Mouse (Mus musculus) granulocyte monocyte progenitor cell, adult 5-6 weeks (primary cell): ENCODE measurements around the gene Ibsp. TPM values are rescaled to one million over a fixed set of nuclear protein-coding genes. Genes with fewer than 3 reads are reported as not detected.

Source experiments
- ATAC-seq: replicated peaks from 2 replicates; pipeline ENCODE4 v1.8.0; 2016; ENCODE audit warnings: mild to moderate bottlenecking, moderate TSS enrichment, inconsistent platforms; ENCODE audit not compliant: poor library complexity, severe bottlenecking
- total RNA-seq, 2 experiments: library from RNA; stranded (forward) in 1 of 2; stranded (reverse) in 1 of 2; fragments of 200-712, 200-1000 nt in 1 of 2; fragments of >200 nt in 1 of 2; fragmentation: Nextera tagmentation in 1 of 2; gene quantifications; 2 replicates each; pipeline ENCODE4 v1.2.3; 2014 to 2017

Ibsp gene
- total RNA-seq (2014; fragmentation: Nextera tagmentation) (not detected in 2 replicates), total RNA-seq (2017) (1.0 TPM in 1 of 2 replicates, not detected in the other)

DNA sequence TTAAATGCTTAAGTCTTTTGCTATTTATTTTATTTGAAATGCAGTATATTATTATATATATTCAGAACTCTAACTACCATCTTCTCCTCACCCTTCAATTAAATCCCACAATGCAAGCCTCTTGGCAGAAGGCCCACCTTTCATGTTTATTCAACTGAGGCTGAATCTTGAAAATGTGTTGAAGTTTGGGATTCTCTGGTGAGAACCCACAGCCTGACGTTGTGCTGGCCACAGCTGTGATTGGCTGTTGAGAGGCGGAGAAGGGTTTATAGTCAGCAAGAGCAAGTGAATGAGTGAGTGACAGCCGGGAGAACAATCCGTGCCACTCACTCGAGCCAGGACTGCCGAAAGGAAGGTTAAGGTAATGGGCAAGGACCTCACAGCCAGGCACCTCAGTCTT lies at the start of gene Ibsp:
TSS of gene Ibsp (plus strand) at position 178 of the 400 bp plus-strand sequence.
- no peak for ATAC-seq

DNA sequence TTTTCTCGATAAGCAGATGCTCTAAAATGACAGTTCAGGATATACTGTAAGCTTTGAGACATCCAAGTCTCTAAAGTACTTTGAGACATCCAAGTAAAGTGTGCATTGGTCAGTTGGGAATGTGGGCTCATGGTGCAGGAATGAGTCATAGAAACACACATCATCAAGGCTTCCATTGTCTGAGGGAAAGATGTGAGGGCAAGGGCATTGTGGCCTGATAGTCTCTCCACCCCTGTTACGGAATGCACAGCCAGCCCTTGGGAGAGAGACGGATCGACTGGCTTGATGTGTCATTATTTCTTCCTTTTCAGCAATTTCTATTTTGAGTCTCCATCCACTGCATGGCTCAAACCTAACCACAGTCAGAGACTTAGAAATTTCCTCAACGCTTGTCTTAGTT lies 47.2 kb upstream of the Ibsp start:
- ATAC-seq = no peak

DNA sequence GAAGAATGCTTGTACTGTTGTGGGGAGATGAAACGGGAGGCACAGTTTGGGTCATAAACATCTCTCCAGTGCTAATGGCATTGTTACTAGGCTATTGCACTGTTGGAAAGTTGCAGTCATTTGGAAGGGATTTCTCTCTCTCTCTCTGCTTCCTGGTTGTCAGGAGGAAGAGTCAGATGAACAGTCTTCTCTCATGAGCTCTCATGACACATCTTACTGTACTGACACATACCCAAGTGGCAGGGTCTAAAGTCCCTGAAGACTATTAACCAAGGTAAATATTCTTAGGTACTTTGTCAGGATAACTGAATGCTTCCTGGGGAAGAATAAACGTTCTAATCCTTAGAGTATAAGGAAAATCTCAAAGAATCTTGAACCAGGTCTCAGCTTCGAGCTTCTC lies 42.4 kb upstream of the Ibsp start:
- ATAC-seq = no peak

- ATAC-seq = no peak
These were observed 37.0 kb upstream of the Ibsp start for GRCm38 (mm10) chr5:104261908-104262461.

GRCm38 (mm10) chr5:104263014-104263776 lies 35.8 kb upstream of the Ibsp start:
- ATAC-seq = no peak

DNA sequence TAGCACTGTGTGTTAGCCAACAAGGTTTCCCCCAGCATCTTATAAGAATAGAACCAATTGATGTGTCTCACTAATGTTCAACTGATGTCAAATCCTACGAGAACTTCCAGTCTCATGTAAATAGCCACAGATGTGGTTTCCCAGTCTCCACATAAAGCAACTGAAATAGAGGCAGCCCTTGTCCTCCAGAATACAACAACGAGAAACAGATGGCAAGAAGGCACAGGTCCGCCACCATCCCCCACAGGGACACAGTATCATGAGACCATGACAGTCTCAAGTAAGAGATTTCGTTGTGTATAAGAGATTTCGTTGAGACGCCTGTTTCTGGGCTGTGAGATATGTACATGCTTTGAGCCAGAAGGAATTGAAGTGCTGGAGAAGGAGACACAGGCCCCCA lies 4.8 kb upstream of the Ibsp start:
- no peak for ATAC-seq

GRCm38 (mm10) chr5:104314073-104314472 lies 15.1 kb downstream of the Ibsp start:
- ATAC-seq = no peak

GRCm38 (mm10) chr5:104325029-104325428 lies 26.1 kb downstream of the Ibsp start, which contains the start of gene Mepe:
Gene Mepe (plus strand): TSS chr5:104325329.
- ATAC-seq = no peak

GRCm38 (mm10) chr5:104326884-104327283 lies 27.9 kb downstream of the Ibsp start:
- ATAC-seq = no peak

GRCm38 (mm10) chr5:104327389-104327788 lies 28.4 kb downstream of the Ibsp start:
- ATAC-seq = no peak

- no peak for ATAC-seq
These were observed 28.9 kb downstream of the Ibsp start for GRCm38 (mm10) chr5:104327876-104328275.

DNA sequence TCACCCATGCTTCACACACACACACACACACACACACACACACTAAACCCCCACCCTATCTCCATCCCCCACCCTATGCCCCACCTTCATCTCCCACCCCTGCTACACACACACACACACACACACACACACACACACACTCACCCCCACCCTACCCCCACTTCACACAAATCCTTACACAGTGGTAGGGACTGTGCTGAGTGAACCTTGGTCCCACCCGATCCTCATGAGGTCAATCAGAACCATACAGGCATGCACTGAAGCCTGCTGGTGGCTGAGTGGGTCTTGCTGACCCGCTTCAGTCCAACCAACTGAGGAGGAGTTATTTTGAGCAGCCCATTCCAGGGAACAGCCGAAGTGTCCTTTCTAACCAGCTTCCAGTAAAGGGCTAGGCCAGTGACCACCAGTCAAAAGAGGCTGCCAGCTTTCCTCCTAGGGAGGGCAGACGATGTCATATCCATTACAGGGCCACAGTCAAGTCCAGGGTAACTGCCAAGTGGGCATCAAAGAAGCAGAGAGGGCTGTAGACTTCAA lies 29.4 kb downstream of the Ibsp start:
- no peak for ATAC-seq

DNA sequence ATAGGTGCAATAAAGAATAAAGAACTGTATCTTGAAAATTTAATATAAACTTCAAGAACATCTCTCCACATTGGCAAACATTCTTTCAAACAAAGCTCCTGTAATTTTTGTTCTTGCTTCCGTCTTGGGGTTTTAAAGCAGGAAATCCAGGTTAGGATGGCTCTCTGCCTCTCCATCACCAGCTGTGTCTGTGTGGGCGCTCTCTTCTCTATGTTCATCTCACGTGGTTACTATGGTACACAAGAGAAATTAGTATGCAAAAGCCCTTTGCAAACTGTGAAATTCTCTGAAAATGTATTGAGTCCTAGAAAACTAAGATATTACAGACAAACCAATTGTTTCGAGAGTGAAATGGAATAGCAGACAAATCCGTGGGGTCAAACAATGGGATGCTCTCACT lies 30.4 kb downstream of the Ibsp start:
- ATAC-seq = no peak

DNA sequence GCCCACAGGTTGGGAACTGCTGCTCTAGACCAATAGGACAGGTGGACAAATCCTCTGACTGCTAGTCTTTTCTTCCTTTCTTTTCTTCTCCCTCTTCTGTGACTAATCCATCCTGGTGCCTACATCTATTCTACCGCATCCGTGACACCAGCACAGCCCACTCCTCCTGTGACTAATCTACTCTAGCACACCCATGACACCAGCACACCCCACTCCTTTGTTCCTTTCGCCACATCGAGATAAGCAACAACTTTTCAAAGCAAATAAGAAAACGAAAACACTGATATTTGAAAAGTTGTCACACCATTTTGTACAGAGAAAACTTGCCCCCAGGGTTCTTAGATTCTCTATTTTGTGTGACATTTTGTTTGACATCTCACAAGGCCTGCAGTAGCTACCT lies 31.1 kb downstream of the Ibsp start:
- no peak for ATAC-seq

GRCm38 (mm10) chr5:104332296-104332695 lies 33.3 kb downstream of the Ibsp start:
- ATAC-seq = no peak

DNA sequence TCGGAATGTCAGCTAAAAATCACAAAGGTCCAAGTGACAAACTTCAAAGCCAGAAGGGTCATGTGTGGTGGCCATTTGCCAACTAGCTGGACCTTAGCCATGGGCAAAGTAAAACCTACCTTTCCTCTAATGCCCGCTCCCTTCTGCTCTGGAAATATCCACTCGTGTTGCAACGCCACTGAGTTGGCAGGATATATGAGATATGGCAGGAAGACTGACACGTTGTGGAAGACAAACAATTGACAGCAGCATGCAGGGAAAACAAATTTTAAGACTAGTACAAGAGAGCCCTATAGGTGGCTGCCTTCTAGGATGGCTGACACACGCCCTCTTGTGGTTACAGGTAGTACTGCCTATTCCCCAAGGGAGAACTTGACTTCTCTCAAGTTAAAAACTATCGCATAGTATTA lies 34.3 kb downstream of the Ibsp start:
- ATAC-seq = peak; percentile 67

- no peak for ATAC-seq
These were observed 34.7 kb downstream of the Ibsp start for GRCm38 (mm10) chr5:104333643-104334042.

DNA sequence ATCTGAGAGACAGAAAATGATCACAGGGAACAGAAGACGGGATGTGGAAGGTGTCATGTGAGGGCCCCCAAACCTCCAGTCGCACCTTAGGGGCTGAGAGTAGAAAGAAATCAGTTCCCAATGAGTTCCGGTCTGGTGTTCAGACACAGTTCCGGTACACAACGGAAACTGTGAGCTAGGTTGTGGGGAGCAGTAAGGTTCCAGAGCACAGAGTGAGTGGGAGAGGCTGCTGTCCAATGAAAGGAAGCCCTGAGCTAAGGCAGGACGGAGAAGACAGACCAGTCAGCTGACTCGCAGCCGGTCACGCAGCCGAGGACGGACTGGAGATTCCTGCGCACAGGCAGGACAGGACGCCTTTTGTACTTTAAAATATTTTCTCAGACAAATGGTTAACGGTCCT lies 35.5 kb downstream of the Ibsp start:
- ATAC-seq = no peak

DNA sequence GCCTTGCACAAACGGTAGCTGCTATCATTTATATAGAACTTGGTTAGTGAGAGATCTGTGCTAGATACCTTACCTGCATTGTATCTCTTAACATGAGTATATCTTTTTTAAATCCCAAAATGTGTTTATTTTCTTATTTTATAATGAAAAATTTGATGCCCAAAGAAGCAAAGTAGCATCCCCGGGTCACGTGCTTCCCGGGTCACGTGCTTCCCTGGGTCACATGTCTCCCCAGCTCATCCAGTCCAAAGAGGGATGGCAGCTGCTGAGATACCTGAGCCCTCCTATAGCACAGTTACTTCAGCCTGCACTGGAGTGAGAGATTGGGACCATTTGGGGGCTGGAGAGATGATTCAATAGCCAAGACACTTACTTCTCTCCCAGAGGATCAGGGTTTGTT lies 37.0 kb downstream of the Ibsp start:
- no peak for ATAC-seq

DNA sequence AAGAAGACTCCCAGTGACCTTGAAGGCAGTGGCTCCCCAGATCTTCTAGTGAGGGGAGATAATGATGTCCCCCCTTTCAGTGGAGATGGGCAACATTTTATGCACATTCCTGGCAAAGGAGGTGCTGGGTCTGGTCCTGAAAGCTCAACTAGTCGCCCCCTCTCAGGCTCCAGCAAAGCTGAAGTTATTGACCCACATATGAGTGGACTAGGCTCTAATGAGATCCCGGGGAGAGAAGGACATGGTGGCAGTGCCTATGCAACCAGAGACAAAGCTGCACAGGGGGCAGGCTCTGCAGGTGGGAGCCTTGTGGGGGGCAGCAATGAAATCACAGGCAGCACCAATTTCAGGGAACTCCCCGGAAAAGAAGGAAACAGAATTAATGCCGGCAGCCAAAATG lies 38.5 kb downstream of the Ibsp start:
- no peak for ATAC-seq

DNA sequence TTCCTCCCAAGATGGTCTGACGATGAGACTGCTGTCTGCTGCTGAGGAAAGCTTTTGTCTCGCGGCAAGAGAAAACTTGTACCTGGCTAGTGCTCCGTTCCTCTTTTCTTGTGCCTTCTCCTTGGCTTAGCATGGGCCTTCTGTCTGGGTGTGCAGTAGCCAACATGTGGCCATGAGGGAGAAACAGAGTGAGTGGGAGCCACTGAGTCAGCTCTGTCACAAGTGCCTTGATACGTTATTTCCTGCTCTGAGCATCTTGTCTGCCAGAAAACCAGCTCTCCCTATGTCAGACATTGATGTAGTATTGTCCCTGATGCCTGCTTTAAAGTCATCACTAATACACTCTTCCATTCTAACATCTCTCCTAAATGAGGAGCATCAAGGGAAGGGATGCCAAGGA lies 40.0 kb downstream of the Ibsp start:
- 0 out of 2 replicates have a peak, but pooled peaks have one; percentile 13 for ATAC-seq
